8 mouse cellular contexts compared by ENCODE assay signal in genomic region chr9:66705766-66706165, GRCm38 (mm10). TPM values are rescaled to one million over a fixed set of nuclear protein-coding genes. Genes with fewer than 3 reads are reported as not detected.
A peak's percentile ranks its signal among the peaks of the same experiment; 100 is the strongest.
DNase-seq lines count a peak whose midpoint lies in the region; ATAC-seq and TF ChIP-seq lines count a peak whose summit lies in the region.

No protein-coding gene starts in this region.

- H3K36me3 ChIP-seq in hindbrain, embryonic 10.5 days: no peaks in the 10 kb centered on the region
- H3K36me3 ChIP-seq in hindbrain, embryonic 16.5 days (ENCODE audit: control insufficient read depth, insufficient read depth, low read length): no peaks in the 10 kb centered on the region
- H3K36me3 ChIP-seq in stomach, postnatal 0 days (ENCODE audit: control insufficient read depth, insufficient read depth, low read length): no peaks in the 10 kb centered on the region

- intact Hi-C loops in heart, postnatal 10 days (cut with DNase I): loop anchor here (1.0 to 5.0 kb wide), 3 partner anchors 59 to 127 kb away; partner anchors contain the start of gene Aph1c

- 53% methylated on average over 2 of the region's 2 CpGs for WGBS in hindbrain, embryonic 10.5 days
- 55% methylated on average over 2 of the region's 2 CpGs for whole genome bisulfite sequencing in hindbrain, embryonic 16.5 days
- 64% methylated on average over 2 of the region's 2 CpGs for WGBS in stomach, postnatal 0 days

- ATAC-seq in hindbrain, embryonic 16.5 days: no peak
- ATAC-seq in stomach, postnatal 0 days (ENCODE audit: low FRiP score, low TSS enrichment): no peak; the same call in 1 of the 2 replicates

- H3K27me3 ChIP-seq in hindbrain, embryonic 10.5 days (ENCODE audit: insufficient read depth, poor library complexity, severe bottlenecking): 0 out of 2 replicates have a peak, but pooled peaks cover 7% of the 10 kb centered on the region
- H3K27me3 ChIP-seq in hindbrain, embryonic 16.5 days (replicated peaks; ENCODE audit: control insufficient read depth, insufficient read depth, low read length): no peaks in the 10 kb centered on the region
- H3K27me3 ChIP-seq in stomach, postnatal 0 days (ENCODE audit: control insufficient read depth, insufficient read depth, low read length): no peaks in the 10 kb centered on the region

- H3K9ac ChIP-seq in hindbrain, embryonic 16.5 days (ENCODE audit: low read depth, low read length): no peak overlapping the region
- no peak overlapping the region for H3K9ac ChIP-seq in stomach, postnatal 0 days (ENCODE audit: low read length)

- peak overlapping the region; percentile 74; the same call in 1 of the 2 replicates for H3K27ac ChIP-seq in hindbrain, embryonic 10.5 days
- H3K27ac ChIP-seq in hindbrain, embryonic 16.5 days (ENCODE audit: low read depth, low read length): no peak overlapping the region
- no peak overlapping the region for H3K27ac ChIP-seq in stomach, postnatal 0 days (replicated peaks)

- peak; percentile 72 for DNase-seq in hindbrain, embryonic 10.5 days (ENCODE audit: low spot score)
- peak; percentile 83 for DNase-seq in ZHBTc4 (ENCODE audit: low read depth, low spot score)
- peak; percentile 79 to 84 for DNase-seq in cerebellum, postnatal 25 days
- peak; percentile 88 to 91 for DNase-seq in heart, postnatal 10 days
- DNase-seq in layer of hippocampus, postnatal 25 days (ENCODE audit: extremely low spot score in 1 of 2, low spot score in 1 of 2): peak; percentile 51 to 85
- DNase-seq in mesoderm, embryonic 11.5 days (ENCODE audit: low read depth, low spot score): peak; percentile 80
- DNase-seq in stomach, postnatal 0 days (ENCODE audit: low spot score): peak; percentile 74

- H3K4me3 ChIP-seq in hindbrain, embryonic 10.5 days: no peak overlapping the region
- H3K4me3 ChIP-seq in hindbrain, embryonic 16.5 days (ENCODE audit: low read length): no peak overlapping the region
- H3K4me3 ChIP-seq in stomach, postnatal 0 days (ENCODE audit: low read depth, low read length): no peak overlapping the region

- peaks cover 28% of the 10 kb centered on the region for H3K4me1 ChIP-seq in hindbrain, embryonic 10.5 days (replicated peaks)
- peaks cover 15% of the 10 kb centered on the region for H3K4me1 ChIP-seq in hindbrain, embryonic 16.5 days (ENCODE audit: control insufficient read depth, insufficient read depth, low read depth, low read length)
- 0 out of 2 replicates have a peak, but pooled peaks cover 2% of the 10 kb centered on the region for H3K4me1 ChIP-seq in stomach, postnatal 0 days (replicated peaks; ENCODE audit: control insufficient read depth, insufficient read depth)

- peak; percentile 91 for TF ChIP-seq CTCF in stomach, postnatal 0 days (IDR thresholded peaks at IDR 0.05; ENCODE audit: low read depth)

- H3K4me2 ChIP-seq in hindbrain, embryonic 16.5 days (ENCODE audit: low read length): no peak overlapping the region
- no peak overlapping the region for H3K4me2 ChIP-seq in stomach, postnatal 0 days (replicated peaks; ENCODE audit: low read depth)

- no peaks in the 10 kb centered on the region for H3K9me3 ChIP-seq in hindbrain, embryonic 10.5 days
- no peaks in the 10 kb centered on the region for H3K9me3 ChIP-seq in hindbrain, embryonic 16.5 days (ENCODE audit: control insufficient read depth, low read length)
- H3K9me3 ChIP-seq in stomach, postnatal 0 days (ENCODE audit: control insufficient read depth, low read length): no peaks in the 10 kb centered on the region

- no peak for TF ChIP-seq EP300 in stomach, postnatal 0 days (optimal IDR thresholded peaks at IDR 0.05)

RNA-seq across cellular contexts. Expression of gene Car12, which starts 7.7 kb away (rescaled TPM):
- 0.88 and 1.7 TPM in 2 replicates for polyA plus RNA-seq in hindbrain, embryonic 10.5 days (2016; fragmentation: Nextera tagmentation; extraction: Ambion mirVana)
- 8.3 and 9.0 TPM in 2 replicates for polyA plus RNA-seq in hindbrain, embryonic 16.5 days (2015; fragmentation: Nextera tagmentation; extraction: Ambion mirVana)
- under 1 TPM; 0.17 to 0.31 TPM for total RNA-seq in heart, postnatal 10 days (2021)
- total RNA-seq in layer of hippocampus, postnatal 25 days (2021): 10 to 100 TPM; 45.2 to 50.6 TPM
- polyA plus RNA-seq in stomach, postnatal 0 days (2015; fragmentation: Nextera tagmentation; extraction: Ambion mirVana): 11.1 and 11.3 TPM in 2 replicates
